Mouse (Mus musculus) stomach, postnatal 0 days (tissue): Measurements from ENCODE around the gene Celf2. TPM values are rescaled to one million over a fixed set of nuclear protein-coding genes. Genes with fewer than 3 reads are reported as not detected.

Experiments
- ATAC-seq: fragments of 200-750 bp; cut with Nextera tagmentation; 2 replicates; pipeline ENCODE4 v1.8.0; 2017; ENCODE audit not compliant: low FRiP score, low TSS enrichment
- DNase-seq: peaks from one replicate; pipeline ENCODE4 v3.0.0-alpha.2; 2016; ENCODE audit warnings: low spot score
- H3K27ac ChIP-seq: fragments of 300-500 bp; sonication (generic); replicated peaks from 2 replicates; pipeline ENCODE4 v1.5.1; 2014; ENCODE audit warnings: mild to moderate bottlenecking, control low read depth
- H3K27me3 ChIP-seq: fragments of 300-500 bp; sonication (generic); 2 replicates; pipeline ENCODE4 v1.6.1; 2014; ENCODE audit warnings: low read length; ENCODE audit not compliant: control insufficient read depth, insufficient read depth
- H3K36me3 ChIP-seq: fragments of 300-500 bp; sonication (generic); 2 replicates; pipeline ENCODE4 v1.6.1; 2014; ENCODE audit warnings: low read length, mixed read lengths; ENCODE audit not compliant: control insufficient read depth, insufficient read depth
- H3K4me1 ChIP-seq: fragments of 300-500 bp; sonication (generic); replicated peaks from 2 replicates; pipeline ENCODE4 v1.6.1; 2014; ENCODE audit warnings: antibody characterized with exemption; ENCODE audit not compliant: control insufficient read depth, insufficient read depth
- H3K4me2 ChIP-seq: fragments of 300-500 bp; sonication (generic); replicated peaks from 2 replicates; pipeline ENCODE4 v1.6.1; 2014; ENCODE audit warnings: low read depth, mild to moderate bottlenecking, control low read depth, moderate library complexity
- H3K4me3 ChIP-seq: fragments of 300-500 bp; sonication (generic); 2 replicates; pipeline ENCODE4 v1.5.1; 2014; ENCODE audit warnings: low read depth, low read length, control low read depth
- H3K9ac ChIP-seq: fragments of 300-500 bp; sonication (generic); 2 replicates; pipeline ENCODE4 v1.6.1; 2014; ENCODE audit warnings: mild to moderate bottlenecking, low read length, control low read depth, mixed read lengths
- H3K9me3 ChIP-seq: fragments of 300-500 bp; sonication (generic); 2 replicates; pipeline ENCODE4 v1.6.1; 2016; ENCODE audit warnings: low read length; ENCODE audit not compliant: control insufficient read depth
- CTCF ChIP-seq: IDR thresholded peaks from 2 replicates; pipeline ENCODE4 v1.5.1; 2016; ENCODE audit warnings: antibody characterized with exemption, low read depth, mild to moderate bottlenecking, moderate library complexity
- EP300 ChIP-seq: optimal IDR thresholded peaks from 2 replicates; pipeline ENCODE3; 2016; ENCODE audit warnings: antibody characterized with exemption
- WGBS: fragments of 180-500 bp; shearing (Covaris S2); extraction: QIAGEN DNeasy Blood & Tissue Kit; methylation state at CpG from one replicate; pipeline ENCODE4 v1.1.7; 2014; 5-methylcytosine and 5-hydroxymethylcytosine counted together
- polyA plus RNA-seq: library from polyadenylated mRNA; unstranded; fragments of >200 nt; fragmentation: Nextera tagmentation; extraction: Ambion mirVana; gene quantifications from 2 replicates; pipeline ENCODE4 v1.2.1, GENCODE M21; 2015

Celf2 gene
- polyA plus RNA-seq, 1 experiment from 2014 or later = 23.4 TPM

- 21% methylated on average over 11 of the region's 11 CpGs for WGBS
- no peak overlapping the region for H3K27ac ChIP-seq
- DNase-seq (peak; percentile 30), ATAC-seq (0 out of 2 replicates have a peak, but pooled peaks have one; percentile 45)
- H3K9ac ChIP-seq = peak overlapping the region; percentile 32; the same call in 1 of the 2 replicates
- H3K4me2 ChIP-seq = peak overlapping the region; percentile 62
- no peaks in the 10 kb centered on the region for H3K36me3 ChIP-seq
- H3K4me3 ChIP-seq = peak overlapping the region; percentile 33
- H3K27me3 ChIP-seq = no peaks in the 10 kb centered on the region
- no peaks in the 10 kb centered on the region for H3K4me1 ChIP-seq
- TF ChIP-seq CTCF (no peak), EP300 (no peak)
- no peaks in the 10 kb centered on the region for H3K9me3 ChIP-seq
Observed at GRCm38 (mm10) chr2:6720753-6721459, 788.5 kb downstream of the Celf2 start.

GRCm38 (mm10) chr2:6718864-6719263, 790.5 kb downstream of the Celf2 start:
- Histone ChIP-seq H3K9me3 (no peaks in the 10 kb centered on the region), H3K36me3 (no peaks in the 10 kb centered on the region), H3K27me3 (no peaks in the 10 kb centered on the region), H3K4me3 (no peak overlapping the region), H3K9ac (no peak overlapping the region), H3K4me2 (no peak overlapping the region), H3K4me1 (no peaks in the 10 kb centered on the region), H3K27ac (no peak overlapping the region)
- ATAC-seq (no peak), DNase-seq (no peak)
- TF ChIP-seq CTCF = no peak
- TF ChIP-seq EP300 = no peak

GRCm38 (mm10) chr2:6717953-6718352, 791.4 kb downstream of the Celf2 start:
- no peak overlapping the region for H3K27ac ChIP-seq
- H3K9me3 ChIP-seq = no peaks in the 10 kb centered on the region
- H3K9ac ChIP-seq = no peak overlapping the region
- no peak overlapping the region for H3K4me3 ChIP-seq
- TF ChIP-seq EP300 = no peak
- TF ChIP-seq CTCF = no peak
- no peaks in the 10 kb centered on the region for H3K36me3 ChIP-seq
- no peaks in the 10 kb centered on the region for H3K27me3 ChIP-seq
- no peak overlapping the region for H3K4me2 ChIP-seq
- ATAC-seq (no peak), DNase-seq (no peak)
- no peaks in the 10 kb centered on the region for H3K4me1 ChIP-seq
- 65% methylated on average over 3 of the region's 3 CpGs for WGBS

- H3K27ac ChIP-seq = no peak overlapping the region
- no peak overlapping the region for H3K9ac ChIP-seq
- WGBS = 91% methylated on average over 3 of the region's 3 CpGs
- ATAC-seq (no peak), DNase-seq (no peak)
- H3K36me3 ChIP-seq = no peaks in the 10 kb centered on the region
- no peaks in the 10 kb centered on the region for H3K27me3 ChIP-seq
- no peak overlapping the region for H3K4me2 ChIP-seq
- TF ChIP-seq CTCF = no peak
- no peak for TF ChIP-seq EP300
- H3K4me3 ChIP-seq = no peak overlapping the region
- H3K9me3 ChIP-seq = no peaks in the 10 kb centered on the region
- no peaks in the 10 kb centered on the region for H3K4me1 ChIP-seq
Observed at GRCm38 (mm10) chr2:6715562-6715961, 793.8 kb downstream of the Celf2 start.

GRCm38 (mm10) chr2:6713529-6713928, 795.8 kb downstream of the Celf2 start:
- H3K27me3 ChIP-seq = no peaks in the 10 kb centered on the region
- TF ChIP-seq EP300 = no peak
- no peak for TF ChIP-seq CTCF
- no peak overlapping the region for H3K4me2 ChIP-seq
- ATAC-seq (no peak), DNase-seq (no peak)
- no peaks in the 10 kb centered on the region for H3K4me1 ChIP-seq
- WGBS = 91% methylated on average over 6 of the region's 6 CpGs
- no peak overlapping the region for H3K4me3 ChIP-seq
- H3K9me3 ChIP-seq = no peaks in the 10 kb centered on the region
- no peaks in the 10 kb centered on the region for H3K36me3 ChIP-seq
- H3K9ac ChIP-seq = no peak overlapping the region
- no peak overlapping the region for H3K27ac ChIP-seq

- Histone ChIP-seq H3K9me3 (no peaks in the 10 kb centered on the region), H3K27me3 (no peaks in the 10 kb centered on the region), H3K27ac (no peak overlapping the region), H3K9ac (no peak overlapping the region), H3K4me2 (no peak overlapping the region), H3K4me3 (no peak overlapping the region), H3K36me3 (no peaks in the 10 kb centered on the region), H3K4me1 (no peaks in the 10 kb centered on the region)
- TF ChIP-seq CTCF (no peak), EP300 (no peak)
- 82% methylated on average over 7 of the region's 7 CpGs for WGBS
- DNase-seq (no peak), ATAC-seq (no peak)
Observed at GRCm38 (mm10) chr2:6710687-6711430, 798.5 kb downstream of the Celf2 start.
